Comparison of ENCODE assay signal across 14 mouse cellular contexts in the genomic region with DNA sequence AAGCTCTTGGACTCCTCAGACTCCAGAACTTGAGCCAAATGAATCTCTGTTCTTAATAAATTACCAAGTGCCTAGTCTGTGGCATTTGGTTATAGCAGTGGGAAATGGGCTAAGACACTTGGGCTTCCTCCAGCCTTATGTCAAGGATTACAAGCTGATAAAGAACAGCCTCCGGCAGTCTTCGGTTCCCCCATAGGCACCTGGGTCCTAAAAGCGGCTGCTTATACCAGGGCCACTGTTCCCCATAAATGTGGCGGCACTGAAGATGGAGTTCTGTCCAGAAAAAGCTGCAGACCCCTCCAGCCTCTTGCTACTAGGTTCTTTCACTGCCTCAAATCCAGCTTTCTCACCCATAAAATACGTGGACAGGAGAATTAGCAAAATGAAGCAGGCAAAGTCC.
DNase-seq lines count a peak whose midpoint lies in the region; ATAC-seq lines count a peak whose summit lies in the region.
"Had no signal": no experiment of that assay in that cellular context is flagged by ENCODE, and none has a peak within 500 bp of the region (broad histone marks: within the 10 kb centered on the region; RNA-seq: fewer than 3 reads in every experiment).

No protein-coding gene starts in this region.

- H3K36me3 ChIP-seq in forebrain, embryonic 10.5 days (replicated peaks): peaks cover 7% of the 10 kb centered on the region
- no peaks in the 10 kb centered on the region for H3K36me3 ChIP-seq in forebrain, embryonic 16.5 days (ENCODE audit: control insufficient read depth, insufficient read depth)
- H3K36me3 ChIP-seq in limb, embryonic 11.5 days (ENCODE audit: control insufficient read depth, insufficient read depth, low read length): no peaks in the 10 kb centered on the region
- no peaks in the 10 kb centered on the region for H3K36me3 ChIP-seq in neural tube, embryonic 13.5 days
- H3K36me3 ChIP-seq: liver, embryonic 15.5 days had no signal

- peaks cover 54% of the 10 kb centered on the region for H3K27me3 ChIP-seq in forebrain, embryonic 10.5 days (ENCODE audit: poor library complexity, severe bottlenecking)
- H3K27me3 ChIP-seq in forebrain, embryonic 16.5 days (replicated peaks; ENCODE audit: control insufficient read depth, insufficient read depth, low read length): no peaks in the 10 kb centered on the region
- no peaks in the 10 kb centered on the region for H3K27me3 ChIP-seq in limb, embryonic 11.5 days (ENCODE audit: control insufficient read depth, insufficient read depth, low read length)
- H3K27me3 ChIP-seq in neural tube, embryonic 13.5 days: no peaks in the 10 kb centered on the region
- H3K27me3 ChIP-seq: liver, embryonic 15.5 days had no signal

- peak overlapping the region; percentile 6; the same call in 1 of the 2 replicates for H3K4me2 ChIP-seq in forebrain, embryonic 16.5 days (ENCODE audit: low read length)
- no peak overlapping the region; the same call in 1 of the 2 replicates for H3K4me2 ChIP-seq in limb, embryonic 11.5 days (ENCODE audit: low read depth, severe bottlenecking)
- 0 out of 2 replicates have a peak overlapping the region, but pooled peaks have one; percentile 13 for H3K4me2 ChIP-seq in neural tube, embryonic 13.5 days
- H3K4me2 ChIP-seq: liver, embryonic 15.5 days had no signal

- H3K4me1 ChIP-seq in forebrain, embryonic 10.5 days: peaks cover 55% of the 10 kb centered on the region
- H3K4me1 ChIP-seq in forebrain, embryonic 16.5 days (replicated peaks; ENCODE audit: control insufficient read depth, insufficient read depth, low read length): peaks cover 39% of the 10 kb centered on the region
- peaks cover 12% of the 10 kb centered on the region for H3K4me1 ChIP-seq in limb, embryonic 11.5 days (ENCODE audit: control insufficient read depth, insufficient read depth, low read length)
- peaks cover 48% of the 10 kb centered on the region for H3K4me1 ChIP-seq in neural tube, embryonic 13.5 days (replicated peaks)
- H3K4me1 ChIP-seq: liver, embryonic 15.5 days had no signal

- peak; percentile 37 for ATAC-seq in forebrain, embryonic 16.5 days
- ATAC-seq in limb, embryonic 11.5 days (ENCODE audit: insufficient number of reproducible peaks, low FRiP score, low TSS enrichment, low read depth): no peak; the same call in 1 of the 2 replicates
- 0 out of 2 replicates have a peak, but pooled peaks have one; percentile 20 for ATAC-seq in neural tube, embryonic 13.5 days (ENCODE audit: low read depth)
- ATAC-seq: intestine, embryonic 16.5 days; Patski had no signal

- WGBS in forebrain, embryonic 10.5 days: 9% methylated on average over 5 of the region's 5 CpGs
- WGBS in forebrain, embryonic 16.5 days: 4% methylated on average over 5 of the region's 5 CpGs
- WGBS in limb, embryonic 11.5 days: 11% methylated on average over 5 of the region's 5 CpGs
- 14% methylated on average over 5 of the region's 5 CpGs for WGBS in neural tube, embryonic 13.5 days

- H3K9ac ChIP-seq in forebrain, embryonic 16.5 days (replicated peaks; ENCODE audit: low read depth, low read length): peak overlapping the region; percentile 22; the same call in 1 of the 2 replicates
- H3K9ac ChIP-seq in limb, embryonic 11.5 days (ENCODE audit: low read length): no peak overlapping the region
- peak overlapping the region; percentile 53 for H3K9ac ChIP-seq in neural tube, embryonic 13.5 days
- H3K9ac ChIP-seq: liver, embryonic 15.5 days had no signal

- H3K9me3 ChIP-seq in forebrain, embryonic 10.5 days: peaks cover 20% of the 10 kb centered on the region
- H3K9me3 ChIP-seq in forebrain, embryonic 16.5 days (ENCODE audit: control insufficient read depth, low read length): no peaks in the 10 kb centered on the region
- no peaks in the 10 kb centered on the region; the same call in 1 of the 2 replicates for H3K9me3 ChIP-seq in limb, embryonic 11.5 days (ENCODE audit: control insufficient read depth, low read length)
- 0 out of 2 replicates have a peak, but pooled peaks cover 6% of the 10 kb centered on the region for H3K9me3 ChIP-seq in neural tube, embryonic 13.5 days
- H3K9me3 ChIP-seq: liver, embryonic 15.5 days had no signal

- H3K27ac ChIP-seq in forebrain, embryonic 10.5 days: peak overlapping the region; percentile 88
- H3K27ac ChIP-seq in forebrain, embryonic 16.5 days (ENCODE audit: low read length): peak overlapping the region; percentile 80
- H3K27ac ChIP-seq in limb, embryonic 11.5 days (replicated peaks; ENCODE audit: low read depth, low read length): peak overlapping the region; percentile 74
- H3K27ac ChIP-seq in neural tube, embryonic 13.5 days (replicated peaks): peak overlapping the region; percentile 93
- H3K27ac ChIP-seq: liver, embryonic 15.5 days had no signal

- peak overlapping the region; percentile 34; the same call in 1 of the 2 replicates for H3K4me3 ChIP-seq in forebrain, embryonic 10.5 days
- H3K4me3 ChIP-seq in forebrain, embryonic 16.5 days (replicated peaks; ENCODE audit: low read length): no peak overlapping the region
- no peak overlapping the region for H3K4me3 ChIP-seq in limb, embryonic 11.5 days (ENCODE audit: low read depth, low read length)
- no peak overlapping the region for H3K4me3 ChIP-seq in neural tube, embryonic 13.5 days
- H3K4me3 ChIP-seq: erythroblast, embryonic 14.5 days; liver, embryonic 15.5 days had no signal

- DNase-seq in forebrain, embryonic 10.5 days (ENCODE audit: extremely low spot score, low spot score): peak; percentile 45
- peak; percentile 29 for DNase-seq in limb, embryonic 11.5 days (ENCODE audit: low spot score)
- DNase-seq in layer of hippocampus, postnatal 14 days (ENCODE audit: low spot score in 2 of 2): no peak
- DNase-seq in spleen, adult 12 weeks (ENCODE audit: low spot score): no peak
- no peak for DNase-seq in gastrocnemius, postnatal 4 days (ENCODE audit: low spot score in 2 of 2)
- DNase-seq: adrenal gland, adult 2 months; gastrocnemius, postnatal 25 days; lung, postnatal 4 days had no signal

Comparison
In these comparisons a context has a peak if more than half of its experiments do, and no peak if none do; other contexts are left out.
1. DNase-seq: peak in forebrain, embryonic 10.5 days (single experiment) and limb, embryonic 11.5 days (single experiment); none in layer of hippocampus, postnatal 14 days (0 of 2), spleen, adult 12 weeks (single experiment) and gastrocnemius, postnatal 4 days (0 of 2).
2. Peak in every context shown above with its lines, with median percentiles within 50 percentile points of each other: H3K27ac ChIP-seq.